Mouse (Mus musculus) hindbrain, embryonic 16.5 days (tissue): Measurements from ENCODE around the gene Gprin2. TPM values are rescaled to one million over a fixed set of nuclear protein-coding genes. Genes with fewer than 3 reads are reported as not detected.
A peak's percentile ranks its signal among the peaks of the same experiment; 100 is the strongest.

Experiments used
- ATAC-seq: fragments of 200-750 bp; cut with Nextera tagmentation; 2 replicates; pipeline ENCODE4 v1.8.0; 2017; ENCODE audit warnings: moderate TSS enrichment, moderate library complexity
- H3K27ac ChIP-seq: fragments of 300-500 bp; sonication (generic); 2 replicates; pipeline ENCODE4 v1.5.1; 2014; ENCODE audit warnings: low read depth, mild to moderate bottlenecking, control low read depth, low read length, moderate library complexity
- H3K27me3 ChIP-seq: fragments of 300-500 bp; sonication (generic); replicated peaks from 2 replicates; pipeline ENCODE4 v1.6.1; 2014; ENCODE audit warnings: low read length; ENCODE audit not compliant: control insufficient read depth, insufficient read depth
- H3K36me3 ChIP-seq: fragments of 300-500 bp; sonication (generic); 2 replicates; pipeline ENCODE4 v1.6.1; 2014; ENCODE audit warnings: mild to moderate bottlenecking, low read length, moderate library complexity, mixed read lengths; ENCODE audit not compliant: control insufficient read depth, insufficient read depth
- H3K4me1 ChIP-seq: fragments of 300-500 bp; sonication (generic); 2 replicates; pipeline ENCODE4 v1.6.1; 2014; ENCODE audit warnings: low read depth, low read length; ENCODE audit not compliant: control insufficient read depth, insufficient read depth
- H3K4me2 ChIP-seq: fragments of 300-500 bp; sonication (generic); 2 replicates; pipeline ENCODE4 v1.6.1; 2014; ENCODE audit warnings: mild to moderate bottlenecking, low read length, control low read depth, moderate library complexity
- H3K4me3 ChIP-seq: fragments of 300-500 bp; sonication (generic); 2 replicates; pipeline ENCODE4 v1.5.1; 2014; ENCODE audit warnings: mild to moderate bottlenecking, low read length, control low read depth, moderate library complexity
- H3K9ac ChIP-seq: fragments of 300-500 bp; sonication (generic); 2 replicates; pipeline ENCODE4 v1.6.1; 2014; ENCODE audit warnings: low read depth, mild to moderate bottlenecking, control low read depth, low read length, moderate library complexity
- H3K9me3 ChIP-seq: fragments of 300-500 bp; sonication (generic); 2 replicates; pipeline ENCODE4 v1.6.1; 2014; ENCODE audit warnings: mild to moderate bottlenecking, low read length, moderate library complexity; ENCODE audit not compliant: control insufficient read depth
- WGBS: fragments of 180-500 bp; shearing (Covaris S2); extraction: QIAGEN DNeasy Blood & Tissue Kit; methylation state at CpG from one replicate; pipeline ENCODE4 v1.1.7; 2014; 5-methylcytosine and 5-hydroxymethylcytosine counted together
- polyA plus RNA-seq: library from polyadenylated mRNA; unstranded; fragments of >200 nt; fragmentation: Nextera tagmentation; extraction: Ambion mirVana; gene quantifications from 2 replicates; pipeline ENCODE4 v1.2.1, GENCODE M21; 2015

Gene Gprin2
- polyA plus RNA-seq, 1 experiment from 2014 or later: 5.1 TPM

DNA sequence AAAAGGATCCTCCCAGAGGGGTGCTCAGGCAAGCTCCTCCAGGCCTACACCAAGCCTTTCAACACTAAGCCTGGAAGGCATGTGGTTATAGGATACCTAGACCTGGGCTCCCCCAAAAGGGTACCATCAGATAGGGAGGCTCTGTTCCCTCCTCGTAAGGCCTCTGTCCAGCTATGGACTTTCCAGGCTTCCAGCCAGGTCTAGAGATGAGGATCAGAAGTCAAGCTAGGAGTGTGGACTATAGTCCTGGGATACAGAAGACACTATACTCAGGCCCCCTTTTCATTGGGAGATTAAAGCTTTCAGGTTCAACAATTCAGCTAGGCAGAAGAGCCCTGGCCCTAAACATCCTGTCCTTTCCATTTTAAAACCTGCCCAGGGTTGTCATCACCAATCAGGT lies 18.4 kb downstream of the Gprin2 start:
- no peaks in the 10 kb centered on the region for H3K4me1 ChIP-seq
- WGBS: 84% methylated on average over 1 of the region's 1 CpGs
- H3K9ac ChIP-seq: no peak overlapping the region
- H3K9me3 ChIP-seq: no peaks in the 10 kb centered on the region
- no peaks in the 10 kb centered on the region for H3K36me3 ChIP-seq
- ATAC-seq: no peak
- no peak overlapping the region for H3K4me2 ChIP-seq
- H3K4me3 ChIP-seq: no peak overlapping the region
- H3K27me3 ChIP-seq: no peaks in the 10 kb centered on the region
- H3K27ac ChIP-seq: no peak overlapping the region

DNA sequence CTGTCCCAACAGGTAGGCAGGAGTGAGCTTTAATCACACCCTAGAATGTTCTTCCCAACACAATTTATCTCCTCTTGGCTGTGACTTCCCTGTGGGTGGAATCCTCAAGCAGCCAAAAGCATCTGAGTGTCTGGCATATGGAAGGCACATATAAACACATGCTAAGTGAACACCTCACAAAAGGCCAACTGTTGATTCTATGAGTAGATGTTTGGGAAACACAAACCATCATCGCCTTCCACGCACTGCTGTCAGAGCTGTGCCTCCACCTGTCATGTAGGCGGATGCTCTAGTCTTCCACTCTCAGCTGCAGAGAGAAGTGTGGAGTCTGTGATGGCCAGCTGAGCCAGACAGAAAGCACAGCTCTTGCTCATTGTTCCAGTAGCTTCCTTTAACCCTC lies 22.1 kb downstream of the Gprin2 start:
- WGBS: 91% methylated on average over 3 of the region's 3 CpGs
- Histone ChIP-seq H3K4me1 (no peaks in the 10 kb centered on the region), H3K27ac (no peak overlapping the region), H3K36me3 (no peaks in the 10 kb centered on the region), H3K4me2 (no peak overlapping the region), H3K9me3 (no peaks in the 10 kb centered on the region), H3K4me3 (no peak overlapping the region), H3K9ac (no peak overlapping the region), H3K27me3 (no peaks in the 10 kb centered on the region)
- ATAC-seq: no peak

DNA sequence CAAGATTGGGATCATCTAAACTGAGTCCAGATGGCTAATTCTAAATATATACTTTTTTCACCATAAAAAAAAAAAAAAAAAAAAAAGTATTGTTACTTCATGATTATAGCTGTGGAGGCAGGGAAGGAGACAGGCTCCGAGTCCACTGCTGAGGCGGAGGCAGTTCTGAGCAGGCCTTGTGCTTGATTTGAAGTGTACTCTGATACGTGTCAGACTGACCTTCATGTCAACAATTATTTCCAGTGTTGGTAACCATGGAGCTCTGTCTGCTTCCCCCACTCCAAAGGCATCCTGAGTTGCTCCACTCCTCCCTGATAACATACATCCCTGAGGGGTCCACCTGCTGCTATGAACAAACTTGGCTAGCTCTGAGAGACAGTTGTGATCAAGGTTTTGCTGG lies 30.3 kb downstream of the Gprin2 start:
- Histone ChIP-seq H3K27ac (no peak overlapping the region), H3K4me1 (no peaks in the 10 kb centered on the region), H3K27me3 (no peaks in the 10 kb centered on the region), H3K9me3 (no peaks in the 10 kb centered on the region), H3K36me3 (no peaks in the 10 kb centered on the region), H3K9ac (no peak overlapping the region), H3K4me2 (no peak overlapping the region), H3K4me3 (no peak overlapping the region)
- ATAC-seq: no peak
- 87% methylated on average over 3 of the region's 3 CpGs for WGBS

DNA sequence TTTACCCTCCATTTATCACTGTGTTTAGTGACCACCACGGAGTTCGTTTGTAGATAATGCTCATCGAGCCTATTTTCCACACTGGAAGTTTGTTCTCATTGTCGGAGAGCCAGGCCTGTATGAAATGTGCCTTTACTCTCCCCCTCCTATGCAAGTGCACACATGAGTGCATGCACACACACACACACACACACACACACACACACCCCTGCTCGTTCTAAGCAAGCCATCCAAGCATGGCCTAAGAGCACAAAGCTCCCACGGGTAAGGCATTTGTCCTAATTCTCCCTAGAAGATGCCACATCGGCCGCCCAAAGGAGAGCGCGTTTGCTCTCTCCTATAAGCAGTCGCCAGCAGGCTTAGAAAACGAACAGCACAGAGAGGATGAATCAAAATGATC lies 45.7 kb downstream of the Gprin2 start:
- H3K9ac ChIP-seq: no peak overlapping the region

DNA sequence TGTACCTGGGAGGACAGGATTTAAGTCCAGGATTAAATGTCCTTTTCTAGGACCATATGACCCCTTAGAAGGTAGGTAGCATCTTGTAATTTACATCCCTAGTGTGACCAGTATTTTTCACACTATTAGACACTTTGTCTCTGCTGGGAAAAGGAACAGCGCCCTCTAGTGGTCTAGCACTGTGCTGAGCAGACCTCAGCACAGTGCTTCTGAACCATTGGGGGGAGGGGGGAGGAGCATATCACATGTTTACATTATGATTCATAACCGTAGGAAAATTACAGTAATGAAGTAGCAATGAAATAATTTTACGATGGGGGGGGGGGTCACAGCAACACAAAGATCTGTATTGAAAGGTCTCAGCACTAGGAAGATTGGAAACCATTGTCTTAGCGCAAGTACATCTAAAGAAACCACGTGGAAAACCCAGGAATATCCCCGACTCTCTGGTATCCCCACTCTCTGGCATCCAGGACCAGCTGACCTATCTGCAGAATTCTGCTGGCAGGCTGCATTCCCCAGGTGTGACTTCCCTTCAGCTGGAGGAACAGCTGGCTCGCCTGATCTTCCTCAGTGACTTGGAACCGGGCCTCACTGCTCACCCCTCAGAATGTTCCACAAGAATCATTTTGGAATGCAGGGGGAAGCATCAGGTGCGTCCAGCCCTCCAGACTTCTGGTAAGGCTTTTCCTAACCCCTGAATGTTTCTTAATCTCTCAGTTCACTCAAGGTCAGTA lies 46.7 kb downstream of the Gprin2 start:
- no peak overlapping the region for H3K4me3 ChIP-seq
- no peaks in the 10 kb centered on the region for H3K27me3 ChIP-seq
- 57% methylated on average over 9 of the region's 9 CpGs for WGBS
- H3K9me3 ChIP-seq: no peaks in the 10 kb centered on the region
- H3K27ac ChIP-seq: no peak overlapping the region
- ATAC-seq: peak; percentile 85
- H3K9ac ChIP-seq: no peak overlapping the region
- no peaks in the 10 kb centered on the region for H3K4me1 ChIP-seq
- no peaks in the 10 kb centered on the region for H3K36me3 ChIP-seq
- H3K4me2 ChIP-seq: no peak overlapping the region

More for the DNA sequence above, 45.7 kb downstream of the Gprin2 start:
- H3K36me3 ChIP-seq: no peaks in the 10 kb centered on the region
- no peaks in the 10 kb centered on the region for H3K9me3 ChIP-seq
- no peak; the same call in 1 of the 2 replicates for ATAC-seq
- no peaks in the 10 kb centered on the region for H3K27me3 ChIP-seq
- H3K4me2 ChIP-seq: no peak overlapping the region
- no peaks in the 10 kb centered on the region for H3K4me1 ChIP-seq
- H3K4me3 ChIP-seq: no peak overlapping the region
- no peak overlapping the region for H3K27ac ChIP-seq
- 49% methylated on average over 12 of the region's 12 CpGs for WGBS

DNA sequence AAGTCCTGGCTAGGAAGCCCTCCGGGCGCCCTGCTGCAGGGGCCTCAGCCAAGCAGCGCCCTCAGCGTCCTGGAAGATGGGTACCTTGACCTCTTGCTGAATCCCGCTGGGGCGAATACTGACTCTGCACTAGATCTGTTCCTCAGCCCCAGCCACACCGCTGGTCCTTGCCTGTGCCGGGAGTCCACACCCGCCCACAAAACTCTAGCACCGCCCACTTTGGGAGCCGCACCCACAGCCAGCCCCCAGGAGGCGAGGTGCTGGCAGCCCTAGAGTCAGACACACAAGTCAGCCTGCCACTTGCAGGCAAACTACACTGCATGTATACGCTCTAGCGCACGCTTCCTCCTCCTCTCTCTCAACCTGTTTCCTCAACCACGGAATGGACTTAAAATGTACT lies 49.1 kb downstream of the Gprin2 start, which contains the start of gene Npy4r:
Npy4r (minus strand) TSS at position 148 of the 400 bp plus-strand sequence.
- no peak within 1 kb of the TSS; the same call in 1 of the 2 replicates for H3K4me2 ChIP-seq
- ATAC-seq: peak; percentile 63; the same call in 1 of the 2 replicates

DNA sequence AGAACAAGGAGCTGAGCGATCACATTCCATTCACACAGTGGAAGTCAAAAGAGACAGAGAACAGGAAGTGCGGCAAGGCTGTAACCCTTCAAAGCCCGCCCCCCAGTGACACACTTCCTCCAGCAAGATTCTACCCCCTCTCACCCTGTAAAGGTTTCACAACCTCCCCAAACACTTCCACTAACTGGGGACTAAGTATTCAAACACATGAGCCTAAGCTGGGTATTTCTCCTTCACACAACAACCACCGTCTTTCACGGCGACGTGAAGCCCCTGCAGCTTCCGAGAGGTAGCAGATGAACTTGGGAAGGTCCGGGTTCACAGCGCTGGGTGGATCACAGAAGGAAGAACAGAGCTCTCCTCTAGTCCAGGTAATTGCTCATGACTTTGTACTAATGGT lies 58.5 kb downstream of the Gprin2 start:
- H3K4me1 ChIP-seq: no peaks in the 10 kb centered on the region
- WGBS: 88% methylated on average over 10 of the region's 10 CpGs
- H3K4me2 ChIP-seq: no peak overlapping the region
- H3K27ac ChIP-seq: no peak overlapping the region
- no peak overlapping the region for H3K4me3 ChIP-seq
- no peak overlapping the region for H3K9ac ChIP-seq
- H3K9me3 ChIP-seq: no peaks in the 10 kb centered on the region
- no peaks in the 10 kb centered on the region for H3K36me3 ChIP-seq
- ATAC-seq: no peak
- H3K27me3 ChIP-seq: no peaks in the 10 kb centered on the region

More for the DNA sequence above, 49.1 kb downstream of the Gprin2 start, which contains the start of gene Npy4r:
- 23% methylated on average over 16 of the region's 16 CpGs for WGBS
- no peaks in the 10 kb centered on the region for H3K36me3 ChIP-seq
- H3K9ac ChIP-seq: no peak within 1 kb of the TSS
- H3K27me3 ChIP-seq: no peaks in the 10 kb centered on the region
- no peak within 1 kb of the TSS for H3K27ac ChIP-seq
- H3K4me1 ChIP-seq: no peaks in the 10 kb centered on the region
- no peaks in the 10 kb centered on the region for H3K9me3 ChIP-seq
- no peak within 1 kb of the TSS for H3K4me3 ChIP-seq

DNA sequence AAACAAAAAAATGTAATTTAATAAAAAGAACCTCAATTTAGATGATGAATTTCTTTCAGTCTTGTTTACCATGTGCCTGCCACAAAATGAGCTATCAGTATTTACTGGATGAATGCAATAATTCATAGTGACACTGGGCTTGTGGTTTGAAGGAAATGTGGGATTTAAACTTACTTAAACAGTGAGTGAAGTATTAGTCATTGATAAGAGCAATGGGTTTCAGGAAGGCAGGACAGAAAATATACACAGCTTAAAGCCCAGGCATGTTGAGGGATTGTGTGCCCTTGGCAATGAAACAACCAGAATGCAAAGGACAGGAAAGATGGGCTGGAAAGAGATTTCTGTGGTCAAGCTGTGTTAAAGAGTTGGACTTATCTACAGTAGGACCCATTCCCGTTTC lies 59.1 kb downstream of the Gprin2 start:
- WGBS: 92% methylated on average over 1 of the region's 1 CpGs
- H3K4me3 ChIP-seq: no peak overlapping the region
- H3K9ac ChIP-seq: no peak overlapping the region
- ATAC-seq: no peak
- no peak overlapping the region for H3K27ac ChIP-seq
- H3K36me3 ChIP-seq: no peaks in the 10 kb centered on the region
- no peaks in the 10 kb centered on the region for H3K9me3 ChIP-seq
- H3K4me2 ChIP-seq: no peak overlapping the region
- no peaks in the 10 kb centered on the region for H3K27me3 ChIP-seq
- H3K4me1 ChIP-seq: no peaks in the 10 kb centered on the region

DNA sequence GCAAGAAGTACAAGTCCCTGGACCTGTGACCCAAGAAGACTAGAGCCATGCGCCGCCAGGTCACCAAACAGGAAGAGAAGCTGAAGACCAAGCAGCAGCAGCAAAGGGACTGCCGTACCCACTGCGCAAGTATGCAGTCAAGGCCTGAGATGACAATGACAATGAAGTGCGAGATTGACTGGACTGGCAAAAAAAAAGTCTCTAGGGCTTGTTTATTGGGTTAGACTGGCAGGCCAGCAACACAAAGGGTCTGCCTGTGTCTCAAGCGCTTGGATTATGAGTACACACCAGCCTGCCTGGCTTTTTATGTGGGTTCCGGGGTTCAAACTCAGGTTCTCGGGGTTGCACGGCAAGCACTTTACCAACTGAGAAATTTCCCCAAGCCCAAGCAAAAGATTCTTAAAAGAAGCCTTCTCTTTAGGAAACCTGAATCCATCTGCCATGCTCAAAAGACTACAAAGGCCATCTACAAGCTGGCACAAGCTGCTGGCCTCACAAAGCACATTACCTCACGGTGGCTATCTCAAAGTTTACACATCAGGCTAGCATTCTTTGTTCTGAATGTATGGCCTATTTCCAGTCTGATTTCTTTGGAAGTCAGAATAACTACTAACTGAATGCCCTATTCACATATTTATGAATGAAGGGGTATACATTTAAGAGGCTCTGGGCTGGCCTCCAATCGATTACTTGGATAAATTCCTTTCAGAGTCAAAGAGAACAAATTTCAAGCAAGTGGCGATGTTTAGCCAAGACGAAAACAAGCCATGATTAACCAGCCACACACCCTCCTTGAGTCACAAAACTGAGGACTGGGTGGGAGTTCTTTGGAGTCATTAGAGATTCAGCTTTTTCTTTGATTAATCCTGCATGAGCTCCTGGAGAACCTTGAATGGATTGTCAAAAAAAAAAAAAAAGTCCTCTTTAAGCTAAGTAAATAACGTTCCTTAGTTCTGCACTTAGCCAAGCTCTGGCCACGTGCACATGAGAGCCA lies 61.5 kb downstream of the Gprin2 start:
- no peak for ATAC-seq
- no peaks in the 10 kb centered on the region for H3K9me3 ChIP-seq

More for the DNA sequence above, 61.5 kb downstream of the Gprin2 start:
- Histone ChIP-seq H3K27ac (no peak overlapping the region), H3K4me1 (no peaks in the 10 kb centered on the region), H3K27me3 (no peaks in the 10 kb centered on the region), H3K4me3 (no peak overlapping the region), H3K36me3 (no peaks in the 10 kb centered on the region), H3K9ac (no peak overlapping the region), H3K4me2 (no peak overlapping the region)
- 70% methylated on average over 15 of the region's 15 CpGs for WGBS
